Mouse (Mus musculus) neural tube, embryonic 15.5 days (tissue): ENCODE measurements around the gene Ppil6. TPM values are rescaled to one million over a fixed set of nuclear protein-coding genes. Genes with fewer than 3 reads are reported as not detected.

Experiments used
- ATAC-seq: fragments of 200-750 bp; cut with Nextera tagmentation; 2 replicates; pipeline ENCODE4 v1.8.0; 2017; ENCODE audit warnings: mild to moderate bottlenecking, moderate TSS enrichment, moderate library complexity; ENCODE audit not compliant: low FRiP score
- H3K27ac ChIP-seq: fragments of 300-500 bp; sonication (generic); replicated peaks from 2 replicates; pipeline ENCODE4 v1.5.1; 2015; ENCODE audit warnings: mild to moderate bottlenecking, inconsistent platforms
- H3K27me3 ChIP-seq: fragments of 300-500 bp; sonication (generic); replicated peaks from 2 replicates; pipeline ENCODE4 v1.6.1; 2015; ENCODE audit warnings: inconsistent platforms
- H3K36me3 ChIP-seq: fragments of 300-500 bp; sonication (generic); 2 replicates; pipeline ENCODE4 v1.6.1; 2015; ENCODE audit warnings: inconsistent platforms
- H3K4me1 ChIP-seq: fragments of 300-500 bp; sonication (generic); 2 replicates; pipeline ENCODE4 v1.6.1; 2015; ENCODE audit warnings: inconsistent platforms
- H3K4me2 ChIP-seq: fragments of 300-500 bp; sonication (generic); 2 replicates; pipeline ENCODE4 v1.6.1; 2015; ENCODE audit warnings: inconsistent platforms, mild to moderate bottlenecking, moderate library complexity
- H3K4me3 ChIP-seq: fragments of 300-500 bp; sonication (generic); replicated peaks from 2 replicates; pipeline ENCODE4 v1.5.1; 2015; ENCODE audit warnings: mild to moderate bottlenecking, inconsistent platforms
- H3K9ac ChIP-seq: fragments of 300-500 bp; sonication (generic); replicated peaks from 2 replicates; pipeline ENCODE4 v1.6.1; 2015; ENCODE audit warnings: mild to moderate bottlenecking, inconsistent platforms
- H3K9me3 ChIP-seq: fragments of 300-500 bp; sonication (generic); replicated peaks from 2 replicates; pipeline ENCODE4 v1.6.1; 2016; ENCODE audit warnings: inconsistent platforms
- WGBS: fragments of 180-500 bp; shearing (Covaris S2); methylation state at CpG from one replicate; pipeline ENCODE4 v1.1.7; 2015; ENCODE audit warnings: mixed read lengths; 5-methylcytosine and 5-hydroxymethylcytosine counted together
- polyA plus RNA-seq: library from polyadenylated mRNA; unstranded; fragments of >200 nt; fragmentation: Nextera tagmentation; extraction: Ambion mirVana; gene quantifications from 2 replicates; pipeline ENCODE4 v1.2.1, GENCODE M21; 2015

Gene Ppil6
- polyA plus RNA-seq, 1 experiment from 2014 or later: 4.2 TPM

GRCm38 (mm10) chr10:41537226-41537982 is 47.2 kb downstream of the Ppil6 start:
- Histone ChIP-seq H3K4me1 (no peaks in the 10 kb centered on the region), H3K36me3 (peaks cover 46% of the 10 kb centered on the region), H3K27me3 (no peaks in the 10 kb centered on the region), H3K9me3 (no peaks in the 10 kb centered on the region), H3K27ac (no peak overlapping the region), H3K4me3 (no peak overlapping the region), H3K4me2 (no peak overlapping the region), H3K9ac (no peak overlapping the region)
- no peak for ATAC-seq
- 90% methylated on average over 4 of the region's 4 CpGs for WGBS

- H3K36me3 ChIP-seq: peaks cover 41% of the 10 kb centered on the region
- WGBS: 96% methylated on average over 3 of the region's 3 CpGs
- H3K9ac ChIP-seq: no peak overlapping the region
Measured at GRCm38 (mm10) chr10:41537983-41538330, 47.7 kb downstream of the Ppil6 start.

GRCm38 (mm10) chr10:41538986-41539385 is 48.7 kb downstream of the Ppil6 start:
- no peak overlapping the region for H3K9ac ChIP-seq
- 92% methylated on average over 4 of the region's 4 CpGs for WGBS
- no peaks in the 10 kb centered on the region for H3K27me3 ChIP-seq
- H3K27ac ChIP-seq: no peak overlapping the region
- no peak for ATAC-seq
- H3K36me3 ChIP-seq: peaks cover 30% of the 10 kb centered on the region
- no peaks in the 10 kb centered on the region for H3K4me1 ChIP-seq
- H3K9me3 ChIP-seq: no peaks in the 10 kb centered on the region
- H3K4me2 ChIP-seq: no peak overlapping the region
- H3K4me3 ChIP-seq: no peak overlapping the region

More at GRCm38 (mm10) chr10:41537983-41538330, 47.7 kb downstream of the Ppil6 start:
- no peaks in the 10 kb centered on the region for H3K4me1 ChIP-seq
- ATAC-seq: no peak
- no peaks in the 10 kb centered on the region for H3K9me3 ChIP-seq
- no peak overlapping the region for H3K4me3 ChIP-seq
- no peaks in the 10 kb centered on the region for H3K27me3 ChIP-seq
- no peak overlapping the region for H3K4me2 ChIP-seq
- no peak overlapping the region for H3K27ac ChIP-seq

GRCm38 (mm10) chr10:41542057-41542456 is 51.8 kb downstream of the Ppil6 start:
- H3K27me3 ChIP-seq: no peaks in the 10 kb centered on the region
- no peak overlapping the region for H3K4me3 ChIP-seq
- no peak overlapping the region for H3K27ac ChIP-seq
- H3K9ac ChIP-seq: no peak overlapping the region
- no peaks in the 10 kb centered on the region for H3K9me3 ChIP-seq
- H3K4me2 ChIP-seq: no peak overlapping the region
- no peak for ATAC-seq
- H3K4me1 ChIP-seq: no peaks in the 10 kb centered on the region
- peaks cover 7% of the 10 kb centered on the region for H3K36me3 ChIP-seq
- 97% methylated on average over 6 of the region's 6 CpGs for WGBS

GRCm38 (mm10) chr10:41543439-41543838 is 53.2 kb downstream of the Ppil6 start:
- Histone ChIP-seq H3K4me3 (no peak overlapping the region), H3K27me3 (no peaks in the 10 kb centered on the region)

GRCm38 (mm10) chr10:41543844-41544243 is 53.6 kb downstream of the Ppil6 start:
- H3K27ac ChIP-seq: no peak overlapping the region
- no peak overlapping the region for H3K4me3 ChIP-seq
- ATAC-seq: no peak
- H3K9me3 ChIP-seq: no peaks in the 10 kb centered on the region
- no peaks in the 10 kb centered on the region for H3K4me1 ChIP-seq
- peaks cover 4% of the 10 kb centered on the region; the same call in 1 of the 2 replicates for H3K36me3 ChIP-seq
- H3K27me3 ChIP-seq: no peaks in the 10 kb centered on the region
- no peak overlapping the region for H3K9ac ChIP-seq
- 80% methylated on average over 2 of the region's 2 CpGs for WGBS
- no peak overlapping the region for H3K4me2 ChIP-seq

More at GRCm38 (mm10) chr10:41543439-41543838, 53.2 kb downstream of the Ppil6 start:
- Histone ChIP-seq H3K27ac (no peak overlapping the region), H3K36me3 (peaks cover 5% of the 10 kb centered on the region; the same call in 1 of the 2 replicates), H3K4me2 (no peak overlapping the region), H3K4me1 (no peaks in the 10 kb centered on the region), H3K9ac (no peak overlapping the region), H3K9me3 (no peaks in the 10 kb centered on the region)
- 83% methylated on average over 4 of the region's 4 CpGs for WGBS
- no peak for ATAC-seq

- no peak overlapping the region for H3K9ac ChIP-seq
- no peak overlapping the region for H3K4me3 ChIP-seq
- ATAC-seq: no peak
- no peak overlapping the region for H3K27ac ChIP-seq
- no peak overlapping the region for H3K4me2 ChIP-seq
- no peaks in the 10 kb centered on the region for H3K36me3 ChIP-seq
- 0 out of 2 replicates have a peak, but pooled peaks cover 3% of the 10 kb centered on the region for H3K9me3 ChIP-seq
- H3K27me3 ChIP-seq: no peaks in the 10 kb centered on the region
- H3K4me1 ChIP-seq: no peaks in the 10 kb centered on the region
- 11% methylated on average over 7 of the region's 7 CpGs for WGBS
Measured at GRCm38 (mm10) chr10:41544481-41545190, 54.4 kb downstream of the Ppil6 start.

GRCm38 (mm10) chr10:41545224-41545755 is 55.1 kb downstream of the Ppil6 start:
- H3K9ac ChIP-seq: no peak overlapping the region
- ATAC-seq: no peak
- H3K9me3 ChIP-seq: 0 out of 2 replicates have a peak, but pooled peaks cover 3% of the 10 kb centered on the region
- no peaks in the 10 kb centered on the region for H3K4me1 ChIP-seq
- no peak overlapping the region for H3K4me3 ChIP-seq
- H3K36me3 ChIP-seq: no peaks in the 10 kb centered on the region
- H3K27ac ChIP-seq: no peak overlapping the region
- no peak overlapping the region for H3K4me2 ChIP-seq
- 61% methylated on average over 7 of the region's 7 CpGs for WGBS
- no peaks in the 10 kb centered on the region for H3K27me3 ChIP-seq

- Histone ChIP-seq H3K4me3 (no peak overlapping the region), H3K4me1 (no peaks in the 10 kb centered on the region), H3K36me3 (no peaks in the 10 kb centered on the region), H3K27me3 (no peaks in the 10 kb centered on the region), H3K27ac (no peak overlapping the region), H3K9me3 (0 out of 2 replicates have a peak, but pooled peaks cover 3% of the 10 kb centered on the region), H3K9ac (no peak overlapping the region), H3K4me2 (no peak overlapping the region)
- 55% methylated on average over 13 of the region's 13 CpGs for WGBS
- no peak for ATAC-seq
Measured at GRCm38 (mm10) chr10:41546396-41547165, 56.3 kb downstream of the Ppil6 start.

- Histone ChIP-seq H3K27me3 (no peaks in the 10 kb centered on the region), H3K4me2 (no peak overlapping the region), H3K27ac (no peak overlapping the region), H3K36me3 (no peaks in the 10 kb centered on the region), H3K4me3 (no peak overlapping the region), H3K9me3 (0 out of 2 replicates have a peak, but pooled peaks cover 3% of the 10 kb centered on the region), H3K4me1 (peaks cover 11% of the 10 kb centered on the region), H3K9ac (no peak overlapping the region)
- 83% methylated on average over 7 of the region's 7 CpGs for WGBS
- ATAC-seq: no peak
Measured at GRCm38 (mm10) chr10:41550711-41551110, 60.5 kb downstream of the Ppil6 start.

GRCm38 (mm10) chr10:41552319-41552718 is 62.1 kb downstream of the Ppil6 start:
- ATAC-seq: no peak
- Histone ChIP-seq H3K27me3 (no peaks in the 10 kb centered on the region), H3K4me3 (no peak overlapping the region), H3K9ac (no peak overlapping the region), H3K9me3 (0 out of 2 replicates have a peak, but pooled peaks cover 3% of the 10 kb centered on the region), H3K27ac (no peak overlapping the region), H3K4me1 (peaks cover 11% of the 10 kb centered on the region), H3K4me2 (no peak overlapping the region), H3K36me3 (no peaks in the 10 kb centered on the region)
- 59% methylated on average over 3 of the region's 3 CpGs for WGBS
